Mouse (Mus musculus): Measurements from ENCODE around the gene Rimkla. TPM values are rescaled to one million over a fixed set of nuclear protein-coding genes. Genes with fewer than 3 reads are reported as not detected.

Gene Rimkla
- polyA plus RNA-seq (2012; rRNA removed), result 0.01 and 0.02 TPM in 2 replicates

GRCm38 (mm10) chr4:119492291-119492932, at the start of gene Rimkla:
Gene Rimkla, minus strand, starts transcription at chr4:119492628.

GRCm38 (mm10) chr4:119539031-119539824, 46.8 kb upstream of the Rimkla start, which contains the start of gene Frg2f1:
Gene Frg2f1, minus strand, starts transcription at chr4:119539529.

GRCm38 (mm10) chr4:119536615-119537014, 44.2 kb upstream of the Rimkla start, which contains the start of gene Foxj3:
Gene Foxj3, plus strand, starts transcription at chr4:119537004.

GRCm38 (mm10) chr4:119422294-119422964, 70.0 kb downstream of the Rimkla start, which contains the start of the genes Ppcs and Zmynd12:
Gene Ppcs, minus strand, starts transcription at chr4:119422420.
Gene Zmynd12, plus strand, starts transcription at chr4:119422814.

Other genes starting within 250 kb of the Rimkla start
- gene Cldn19, start 237.2 kb downstream of the Rimkla start, polyA plus RNA-seq (2012; rRNA removed), result under 0.01 TPM in 1 of 2 replicates, not detected in the other
- gene Ybx1, start 198.0 kb downstream of the Rimkla start, polyA plus RNA-seq (2012; rRNA removed), result 149 and 172 TPM in 2 replicates
- 26.1 and 27.3 TPM in 2 replicates for gene Ppih, start 172.1 kb downstream of the Rimkla start, polyA plus RNA-seq (2012; rRNA removed)
- 1.3 and 1.6 TPM in 2 replicates for gene Ccdc30, start 77.1 kb downstream of the Rimkla start, polyA plus RNA-seq (2012; rRNA removed)
- gene Ppcs, start 70.2 kb downstream of the Rimkla start, polyA plus RNA-seq (2012; rRNA removed), result 12.4 and 13.9 TPM in 2 replicates
- gene Zmynd12, start 69.8 kb downstream of the Rimkla start, polyA plus RNA-seq (2012; rRNA removed), result 0.63 and 0.72 TPM in 2 replicates
- gene Foxj3, start 44.4 kb upstream of the Rimkla start, polyA plus RNA-seq (2012; rRNA removed), result 4.6 and 5.7 TPM in 2 replicates
- gene Frg2f1, start 46.9 kb upstream of the Rimkla start, polyA plus RNA-seq (2012; rRNA removed), result 3.5 and 5.4 TPM in 2 replicates
- gene Guca2a, start 145.1 kb upstream of the Rimkla start, polyA plus RNA-seq (2012; rRNA removed), result 0.18 TPM in 1 of 2 replicates, not detected in the other
- gene Guca2b, start 166.3 kb upstream of the Rimkla start, polyA plus RNA-seq (2012; rRNA removed), result 0.43 and 1.0 TPM in 2 replicates
- 3.6 and 4.2 TPM in 2 replicates for gene Hivep3, start 241.2 kb upstream of the Rimkla start, polyA plus RNA-seq (2012; rRNA removed)